ENCODE assay signal across 20 mouse cellular contexts in genomic region chr2:31641929-31642328, GRCm38 (mm10). TPM values are rescaled to one million over a fixed set of nuclear protein-coding genes. Genes with fewer than 3 reads are reported as not detected.
DNase-seq lines count a peak whose midpoint lies in the region; ATAC-seq lines count a peak whose summit lies in the region.
"Had no signal": no experiment of that assay in that cellular context is flagged by ENCODE, and none has a peak within 500 bp of the region (broad histone marks: within the 10 kb centered on the region; RNA-seq: fewer than 3 reads in every experiment).

No protein-coding gene starts in this region.

- no peaks in the 10 kb centered on the region for H3K9me3 ChIP-seq in embryonic facial prominence, embryonic 12.5 days
- no peaks in the 10 kb centered on the region for H3K9me3 ChIP-seq in hindbrain, embryonic 13.5 days
- H3K9me3 ChIP-seq in neural tube, embryonic 11.5 days (ENCODE audit: control insufficient read depth, low read length): no peaks in the 10 kb centered on the region

- DNase-seq in R1 (ENCODE audit: low read depth, low spot score): peak; percentile 17
- no peak for DNase-seq in neural tube, embryonic 11.5 days (ENCODE audit: low spot score)
- no peak for DNase-seq in frontal cortex, postnatal 10 days (ENCODE audit: low spot score in 2 of 2)
- no peak for DNase-seq in embryo, embryonic 9.5 days (ENCODE audit: extremely low spot score)
- DNase-seq in layer of hippocampus, postnatal 25 days (ENCODE audit: extremely low spot score in 1 of 2, low spot score in 1 of 2): no peak
- DNase-seq: cerebellum, adult 9-10 months; heart, postnatal 14 days; kidney, postnatal 10 days; right cerebral cortex, postnatal 4 days had no signal

- H3K27me3 ChIP-seq in embryonic facial prominence, embryonic 12.5 days: peaks cover 96% of the 10 kb centered on the region
- H3K27me3 ChIP-seq in hindbrain, embryonic 13.5 days: peaks cover 100% of the 10 kb centered on the region
- H3K27me3 ChIP-seq in neural tube, embryonic 11.5 days (ENCODE audit: control insufficient read depth, insufficient read depth, low read length): peaks cover 97% of the 10 kb centered on the region

- no peak overlapping the region for H3K27ac ChIP-seq in embryonic facial prominence, embryonic 12.5 days
- no peak overlapping the region for H3K27ac ChIP-seq in hindbrain, embryonic 13.5 days
- no peak overlapping the region for H3K27ac ChIP-seq in neural tube, embryonic 11.5 days (ENCODE audit: low read depth, low read length)

- 2% methylated on average over 18 of the region's 18 CpGs for WGBS in embryonic facial prominence, embryonic 12.5 days
- WGBS in hindbrain, embryonic 13.5 days: 3% methylated on average over 18 of the region's 18 CpGs
- WGBS in neural tube, embryonic 11.5 days: 1% methylated on average over 18 of the region's 18 CpGs

- peaks cover 16% of the 10 kb centered on the region for H3K4me1 ChIP-seq in embryonic facial prominence, embryonic 12.5 days
- H3K4me1 ChIP-seq in hindbrain, embryonic 13.5 days (replicated peaks): peaks cover 45% of the 10 kb centered on the region
- H3K4me1 ChIP-seq in neural tube, embryonic 11.5 days (ENCODE audit: control insufficient read depth, insufficient read depth, low read length): peaks cover 22% of the 10 kb centered on the region

- no peak for ATAC-seq in embryonic facial prominence, embryonic 12.5 days (ENCODE audit: insufficient number of reproducible peaks, insufficient read depth, low FRiP score, low TSS enrichment)
- ATAC-seq in hindbrain, embryonic 13.5 days (ENCODE audit: low FRiP score): no peak
- no peak for ATAC-seq in neural tube, embryonic 11.5 days (ENCODE audit: insufficient read depth, low FRiP score, low TSS enrichment)
- no peak for ATAC-seq in frontal cortex, adult (ENCODE audit: low TSS enrichment)
- ATAC-seq: intestine, postnatal 0 days had no signal

- H3K4me3 ChIP-seq in embryonic facial prominence, embryonic 12.5 days: peak overlapping the region; percentile 17
- H3K4me3 ChIP-seq in hindbrain, embryonic 13.5 days: peak overlapping the region; percentile 30
- H3K4me3 ChIP-seq in neural tube, embryonic 11.5 days (ENCODE audit: low read depth, low read length): peak overlapping the region; percentile 31

- no peak overlapping the region for H3K9ac ChIP-seq in embryonic facial prominence, embryonic 12.5 days
- no peak overlapping the region; the same call in 1 of the 2 replicates for H3K9ac ChIP-seq in hindbrain, embryonic 13.5 days
- peak overlapping the region; percentile 42 for H3K9ac ChIP-seq in neural tube, embryonic 11.5 days (ENCODE audit: low read length)

- H3K36me3 ChIP-seq in embryonic facial prominence, embryonic 12.5 days: no peaks in the 10 kb centered on the region
- H3K36me3 ChIP-seq in hindbrain, embryonic 13.5 days: no peaks in the 10 kb centered on the region
- no peaks in the 10 kb centered on the region for H3K36me3 ChIP-seq in neural tube, embryonic 11.5 days (ENCODE audit: control insufficient read depth, insufficient read depth, low read length)

- no peak overlapping the region for H3K4me2 ChIP-seq in embryonic facial prominence, embryonic 12.5 days (replicated peaks)
- peak overlapping the region; percentile 20; the same call in 1 of the 2 replicates for H3K4me2 ChIP-seq in hindbrain, embryonic 13.5 days
- peak overlapping the region; percentile 30 for H3K4me2 ChIP-seq in neural tube, embryonic 11.5 days (ENCODE audit: low read depth)

RNA-seq across cellular contexts. Expression of gene Prdm12, which starts 2.1 kb away (rescaled TPM):
- 9.4 and 14.9 TPM in 2 replicates for polyA plus RNA-seq in embryonic facial prominence, embryonic 12.5 days (2016; fragmentation: Nextera tagmentation; extraction: Ambion mirVana)
- 2.2 and 4.0 TPM in 2 replicates for polyA plus RNA-seq in hindbrain, embryonic 13.5 days (2015; fragmentation: Nextera tagmentation; extraction: Ambion mirVana)
- polyA plus RNA-seq in neural tube, embryonic 11.5 days (2014; fragmentation: Nextera tagmentation; extraction: Ambion mirVana): 16.4 and 23.0 TPM in 2 replicates
- not detected for total RNA-seq in layer of hippocampus, postnatal 25 days (2021)
- total RNA-seq: adrenal gland, postnatal 14 days; gastrocnemius, adult 8-10 months; heart, adult 8-10 months; heart, postnatal 14 days; liver, adult 2 months; megakaryocyte, adult 5-6 weeks had no signal
- polyA plus RNA-seq: intestine, postnatal 0 days; liver, adult 2 months; lung, embryonic 16.5 days; thymus, postnatal 0 days had no signal

RNA-seq across cellular contexts. Expression of gene Exosc2, which starts 28.6 kb away (rescaled TPM):
- polyA plus RNA-seq in embryonic facial prominence, embryonic 12.5 days (2016; fragmentation: Nextera tagmentation; extraction: Ambion mirVana): 79.6 and 79.7 TPM in 2 replicates
- polyA plus RNA-seq in hindbrain, embryonic 13.5 days (2015; fragmentation: Nextera tagmentation; extraction: Ambion mirVana): 41.3 and 43.4 TPM in 2 replicates
- 54.7 and 64.5 TPM in 2 replicates for polyA plus RNA-seq in neural tube, embryonic 11.5 days (2014; fragmentation: Nextera tagmentation; extraction: Ambion mirVana)
- total RNA-seq in layer of hippocampus, postnatal 25 days (2021): 10 to 100 TPM; 20.3 to 20.6 TPM

RNA-seq across cellular contexts. Expression of gene Abl1, which starts 46.2 kb away (rescaled TPM):
- polyA plus RNA-seq in embryonic facial prominence, embryonic 12.5 days (2016; fragmentation: Nextera tagmentation; extraction: Ambion mirVana): 64.8 and 67.5 TPM in 2 replicates
- polyA plus RNA-seq in hindbrain, embryonic 13.5 days (2015; fragmentation: Nextera tagmentation; extraction: Ambion mirVana): 19.7 and 21.7 TPM in 2 replicates
- polyA plus RNA-seq in neural tube, embryonic 11.5 days (2014; fragmentation: Nextera tagmentation; extraction: Ambion mirVana): 48.4 and 49.0 TPM in 2 replicates
- total RNA-seq in layer of hippocampus, postnatal 25 days (2021): 10 to 100 TPM; 45.5 to 46.0 TPM
